Mouse (Mus musculus) limb, embryonic 14.5 days (tissue): ENCODE measurements around the gene Tnrc6b. TPM values are rescaled to one million over a fixed set of nuclear protein-coding genes. Genes with fewer than 3 reads are reported as not detected.

Experiments
- ATAC-seq: fragments of 200-750 bp; cut with Nextera tagmentation; 2 replicates; pipeline ENCODE4 v1.8.0; 2017; ENCODE audit warnings: low read depth, moderate number of reproducible peaks, moderate TSS enrichment; ENCODE audit not compliant: low FRiP score
- DNase-seq: peaks from one replicate; pipeline ENCODE4 v3.0.0-alpha.2; 2015; ENCODE audit warnings: low spot score
- H3K27ac ChIP-seq: fragments of 300-500 bp; sonication (generic); replicated peaks from 2 replicates; pipeline ENCODE4 v1.5.1; 2014; ENCODE audit warnings: low read depth, mild to moderate bottlenecking, low read length, moderate library complexity, mixed read lengths
- H3K27me3 ChIP-seq: fragments of 300-500 bp; sonication (generic); 2 replicates; pipeline ENCODE4 v1.6.1; 2014; ENCODE audit warnings: low read length, mixed read lengths; ENCODE audit not compliant: control insufficient read depth, insufficient read depth
- H3K36me3 ChIP-seq: fragments of 300-500 bp; sonication (generic); 2 replicates; pipeline ENCODE4 v1.6.1; 2014; ENCODE audit warnings: mild to moderate bottlenecking, low read length, moderate library complexity, mixed read lengths; ENCODE audit not compliant: control insufficient read depth, insufficient read depth
- H3K4me1 ChIP-seq: fragments of 300-500 bp; sonication (generic); 2 replicates; pipeline ENCODE4 v1.6.1; 2014; ENCODE audit warnings: antibody characterized with exemption, low read length, mixed read lengths; ENCODE audit not compliant: control insufficient read depth, insufficient read depth
- H3K4me2 ChIP-seq: fragments of 300-500 bp; sonication (generic); replicated peaks from 2 replicates; pipeline ENCODE4 v1.6.1; 2014; ENCODE audit warnings: low read depth, mild to moderate bottlenecking, low read length, moderate library complexity; ENCODE audit not compliant: severe bottlenecking
- H3K4me3 ChIP-seq: fragments of 300-500 bp; sonication (generic); replicated peaks from 2 replicates; pipeline ENCODE4 v1.5.1; 2014; ENCODE audit warnings: low read length
- H3K9ac ChIP-seq: fragments of 300-500 bp; sonication (generic); 2 replicates; pipeline ENCODE4 v1.6.1; 2014; ENCODE audit warnings: mild to moderate bottlenecking, low read depth, low read length, moderate library complexity; ENCODE audit not compliant: severe bottlenecking
- H3K9me3 ChIP-seq: fragments of 300-500 bp; sonication (generic); 2 replicates; pipeline ENCODE4 v1.6.1; 2016; ENCODE audit warnings: low read length; ENCODE audit not compliant: control insufficient read depth
- POLR2A ChIP-seq: fragments of 200-500 bp; IDR thresholded peaks from 2 replicates; pipeline ENCODE4 v1.8.0; 2012; ENCODE audit warnings: inconsistent platforms, mild to moderate bottlenecking, moderate library complexity, borderline replicate concordance; ENCODE audit not compliant: insufficient read depth, insufficient read length; ENCODE audit errors: extremely low read depth
- whole genome bisulfite sequencing: fragments of 180-500 bp; shearing (Covaris S2); extraction: QIAGEN DNeasy Blood & Tissue Kit; methylation state at CpG from one replicate; pipeline ENCODE4 v1.1.7; 2014; 5-methylcytosine and 5-hydroxymethylcytosine counted together
- polyA plus RNA-seq, 2 experiments: library from polyadenylated mRNA; depleted of rRNA in 1 of 2; stranded (reverse) in 1 of 2; unstranded in 1 of 2; fragments of >200 nt; fragmentation: Nextera tagmentation in 1 of 2; extraction: Ambion mirVana in 1 of 2; gene quantifications; 2 replicates each; pipeline versions ENCODE4 v1.2.1 to v1.2.3; 2012 to 2014

Tnrc6b gene
- polyA plus RNA-seq, 2 experiments: 12.5 to 15.8 TPM

DNA sequence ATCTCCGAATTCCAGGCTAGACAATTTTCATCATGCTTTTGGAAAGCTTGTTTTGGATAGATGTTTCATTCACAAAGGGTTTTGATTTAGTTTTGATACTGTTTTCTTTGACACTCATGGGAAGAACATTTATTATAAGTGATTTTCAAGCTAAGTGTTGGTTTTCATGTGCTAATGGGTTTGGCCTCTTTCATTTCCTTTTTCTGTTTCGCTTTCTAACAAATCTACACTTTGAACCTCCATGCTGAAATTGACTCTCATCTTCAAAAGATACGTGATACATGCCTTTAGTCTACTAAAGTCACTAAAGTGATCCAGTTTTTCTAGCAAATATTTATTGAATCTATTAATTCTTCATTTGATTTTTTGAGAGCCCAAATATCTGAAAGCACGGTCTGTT lies 76.6 kb downstream of the Tnrc6b start:
- no peak overlapping the region for H3K4me3 ChIP-seq
- H3K27me3 ChIP-seq: no peaks in the 10 kb centered on the region
- no peak overlapping the region for H3K27ac ChIP-seq
- H3K36me3 ChIP-seq: no peaks in the 10 kb centered on the region
- DNase-seq: no peak
- H3K9ac ChIP-seq: no peak overlapping the region
- no peaks in the 10 kb centered on the region for H3K4me1 ChIP-seq
- no peak for ATAC-seq
- no peak overlapping the region for H3K4me2 ChIP-seq
- H3K9me3 ChIP-seq: no peaks in the 10 kb centered on the region
- WGBS: 87% methylated on average over 4 of the region's 4 CpGs
- TF ChIP-seq POLR2A: no peak

DNA sequence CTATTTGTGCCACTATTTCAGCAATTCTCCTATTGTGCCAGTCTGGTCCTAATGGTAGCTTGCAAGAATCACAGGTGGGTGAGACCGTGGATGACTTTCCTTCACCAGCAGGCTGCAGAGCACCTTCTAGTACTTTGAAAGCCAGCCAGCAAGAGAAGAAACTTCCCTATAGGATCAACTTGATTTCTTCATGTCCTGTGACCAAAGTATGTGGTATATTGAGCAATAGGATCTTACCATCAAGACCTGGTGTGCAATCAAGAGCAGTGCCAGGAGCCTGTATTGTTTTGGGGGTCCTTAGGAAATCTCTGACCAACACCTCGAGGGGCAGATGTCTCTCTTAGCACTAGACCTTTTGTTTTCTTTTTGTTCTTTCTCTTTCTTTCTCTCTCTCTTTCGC lies 81.4 kb downstream of the Tnrc6b start:
- no peak for DNase-seq
- H3K27ac ChIP-seq: no peak overlapping the region
- no peaks in the 10 kb centered on the region for H3K9me3 ChIP-seq
- no peak for ATAC-seq
- no peak overlapping the region for H3K9ac ChIP-seq
- no peak for TF ChIP-seq POLR2A
- no peaks in the 10 kb centered on the region for H3K36me3 ChIP-seq
- no peak overlapping the region for H3K4me3 ChIP-seq
- no peaks in the 10 kb centered on the region for H3K27me3 ChIP-seq
- WGBS: 80% methylated on average over 3 of the region's 3 CpGs
- no peak overlapping the region for H3K4me2 ChIP-seq
- peaks cover 4% of the 10 kb centered on the region; the same call in 1 of the 2 replicates for H3K4me1 ChIP-seq

DNA sequence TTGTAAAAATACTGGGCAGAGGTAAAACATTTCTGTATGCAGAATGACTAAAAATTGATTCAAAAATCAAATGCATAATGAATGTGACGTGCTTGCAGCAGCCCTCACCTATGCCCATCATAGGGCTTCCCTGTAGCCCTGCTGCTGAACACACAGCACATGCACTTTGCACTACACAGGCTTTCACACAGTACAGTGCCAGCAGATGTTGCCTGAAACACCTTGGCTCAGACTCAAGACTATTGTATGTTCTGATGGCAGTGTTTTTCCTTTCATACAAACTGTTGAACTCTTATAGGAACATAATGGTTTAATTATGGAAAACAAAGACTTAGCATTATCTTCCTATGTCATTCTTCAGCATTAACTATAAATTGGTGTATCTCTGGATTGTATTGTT lies 84.0 kb downstream of the Tnrc6b start:
- 93% methylated on average over 1 of the region's 1 CpGs for WGBS
- DNase-seq: no peak
- Histone ChIP-seq H3K9ac (no peak overlapping the region), H3K27ac (no peak overlapping the region), H3K4me1 (peaks cover 7% of the 10 kb centered on the region; the same call in 1 of the 2 replicates), H3K36me3 (no peaks in the 10 kb centered on the region), H3K27me3 (no peaks in the 10 kb centered on the region), H3K4me2 (no peak overlapping the region), H3K4me3 (no peak overlapping the region), H3K9me3 (no peaks in the 10 kb centered on the region)
- no peak for ATAC-seq
- TF ChIP-seq POLR2A: no peak

DNA sequence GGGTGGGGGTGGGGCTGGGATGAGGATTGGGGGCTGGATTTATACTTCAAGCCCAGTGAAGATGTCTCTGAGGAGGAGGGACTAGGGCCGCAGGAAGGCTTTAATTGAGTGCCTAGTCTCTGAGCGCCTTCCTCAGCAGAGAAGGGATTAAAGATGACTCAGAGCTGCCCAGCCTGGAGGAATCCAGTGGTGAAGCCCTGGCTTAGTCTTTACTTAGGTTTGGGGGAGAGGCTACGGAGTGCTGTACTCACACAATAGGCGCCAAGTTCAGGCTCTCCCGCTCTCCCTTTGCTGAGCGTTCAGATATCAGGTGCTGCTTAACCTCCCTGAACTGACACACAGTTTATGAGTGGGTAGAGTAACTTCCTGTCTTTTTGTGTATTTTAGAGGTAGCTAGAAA lies 86.6 kb downstream of the Tnrc6b start:
- DNase-seq (peak; percentile 36), ATAC-seq (peak; percentile 47)
- WGBS: 2% methylated on average over 6 of the region's 6 CpGs
- Histone ChIP-seq H3K36me3 (no peaks in the 10 kb centered on the region; the same call in 1 of the 2 replicates), H3K4me2 (peak overlapping the region; percentile 55), H3K4me3 (peak overlapping the region; percentile 58), H3K27ac (peak overlapping the region; percentile 84; the same call in 1 of the 2 replicates), H3K9me3 (no peaks in the 10 kb centered on the region), H3K4me1 (peaks cover 18% of the 10 kb centered on the region), H3K27me3 (no peaks in the 10 kb centered on the region), H3K9ac (peak overlapping the region; percentile 40)
- no peak for TF ChIP-seq POLR2A

DNA sequence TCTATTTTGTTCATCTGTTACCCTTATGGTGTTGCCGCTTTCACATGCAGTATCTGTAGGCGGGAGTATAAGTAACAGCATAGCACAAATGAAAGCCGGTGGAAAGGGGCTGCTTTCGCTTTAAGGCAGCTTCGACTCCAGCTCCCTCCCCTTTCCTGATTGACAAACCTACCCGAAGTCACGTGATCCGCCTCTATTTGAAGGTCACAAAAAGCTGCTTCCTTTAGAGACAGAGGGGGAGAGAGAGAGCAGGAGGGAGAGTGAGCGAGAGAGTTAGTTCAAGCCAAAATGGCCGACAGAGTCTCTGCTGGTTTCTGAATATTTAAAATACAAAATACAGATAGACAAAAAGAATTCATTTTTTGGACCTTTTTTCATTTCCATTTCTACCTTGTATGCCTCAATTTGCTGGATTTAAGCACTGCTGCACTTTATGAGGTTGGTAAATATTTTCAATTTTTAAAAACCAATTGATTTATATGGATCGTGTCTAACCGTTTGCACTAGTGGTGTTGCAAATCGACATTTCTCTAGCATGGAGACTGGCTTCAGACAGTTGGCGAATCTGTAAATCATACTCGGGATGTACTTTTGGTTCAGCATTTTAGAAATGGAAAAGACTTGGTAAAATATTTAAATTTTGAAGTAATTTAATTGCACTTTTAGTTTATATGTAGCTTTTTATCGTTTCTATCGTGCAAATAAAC lies 87.4 kb downstream of the Tnrc6b start:
- DNase-seq (peak; percentile 99), ATAC-seq (peak; percentile 94)
- peak overlapping the region; percentile 75 for H3K9ac ChIP-seq
- H3K27me3 ChIP-seq: no peaks in the 10 kb centered on the region
- under 1% methylated on average over 17 of the region's 17 CpGs for WGBS
- peak overlapping the region; percentile 84 for H3K27ac ChIP-seq
- H3K36me3 ChIP-seq: no peaks in the 10 kb centered on the region; the same call in 1 of the 2 replicates
- peak overlapping the region; percentile 58 for H3K4me3 ChIP-seq
- H3K4me1 ChIP-seq: peaks cover 20% of the 10 kb centered on the region
- H3K9me3 ChIP-seq: no peaks in the 10 kb centered on the region
- peak overlapping the region; percentile 69 for H3K4me2 ChIP-seq
- peak; percentile 95; the same call in 1 of the 2 replicates for TF ChIP-seq POLR2A
